Mouse (Mus musculus) heart, postnatal 0 days (tissue): ENCODE results near the gene Id1. TPM values are rescaled to one million over a fixed set of nuclear protein-coding genes. Genes with fewer than 3 reads are reported as not detected.

Source experiments
- ATAC-seq: fragments of 200-750 bp; cut with Nextera tagmentation; 2 replicates; pipeline ENCODE4 v1.8.0; 2017; ENCODE audit warnings: low read depth, moderate number of reproducible peaks, moderate library complexity; ENCODE audit not compliant: insufficient read depth
- DNase-seq: peaks from one replicate; pipeline ENCODE4 v3.0.0-alpha.2; 2016; ENCODE audit warnings: low spot score
- H3K27ac ChIP-seq: fragments of 300-500 bp; sonication (generic); 2 replicates; pipeline ENCODE4 v1.5.1; 2014; ENCODE audit warnings: low read depth, mild to moderate bottlenecking
- H3K27me3 ChIP-seq: fragments of 300-500 bp; sonication (generic); 2 replicates; pipeline ENCODE4 v1.6.1; 2014; ENCODE audit warnings: low read length, mixed read lengths; ENCODE audit not compliant: control insufficient read depth, insufficient read depth
- H3K36me3 ChIP-seq: fragments of 300-500 bp; sonication (generic); replicated peaks from 2 replicates; pipeline ENCODE4 v1.6.1; 2014; ENCODE audit warnings: low read length, mixed read lengths; ENCODE audit not compliant: control insufficient read depth, insufficient read depth
- H3K4me1 ChIP-seq: fragments of 300-500 bp; sonication (generic); 2 replicates; pipeline ENCODE4 v1.6.1; 2014; ENCODE audit warnings: antibody characterized with exemption; ENCODE audit not compliant: control insufficient read depth, insufficient read depth
- H3K4me2 ChIP-seq: fragments of 300-500 bp; sonication (generic); 2 replicates; pipeline ENCODE4 v1.6.1; 2014; ENCODE audit warnings: low read depth, mild to moderate bottlenecking, low read length, moderate library complexity
- H3K4me3 ChIP-seq: fragments of 300-500 bp; sonication (generic); 2 replicates; pipeline ENCODE4 v1.5.1; 2014; ENCODE audit warnings: low read depth, low read length
- H3K9ac ChIP-seq: fragments of 300-500 bp; sonication (generic); replicated peaks from 2 replicates; pipeline ENCODE4 v1.6.1; 2014; ENCODE audit warnings: low read depth, low read length, mixed read lengths
- H3K9me3 ChIP-seq: fragments of 300-500 bp; sonication (generic); replicated peaks from 2 replicates; pipeline ENCODE4 v1.6.1; 2016; ENCODE audit warnings: low read length; ENCODE audit not compliant: control insufficient read depth
- CTCF ChIP-seq: IDR thresholded peaks from 2 replicates; pipeline ENCODE4 v1.5.1; 2016; ENCODE audit warnings: antibody characterized with exemption, control low read depth, low read depth
- EP300 ChIP-seq: IDR thresholded peaks from 2 replicates; pipeline ENCODE4 v1.6.1; 2016; ENCODE audit warnings: antibody characterized with exemption, low read depth
- WGBS: fragments of 180-500 bp; shearing (Covaris S2); extraction: QIAGEN DNeasy Blood & Tissue Kit; methylation state at CpG from one replicate; pipeline ENCODE4 v1.1.7; 2014; 5-methylcytosine and 5-hydroxymethylcytosine counted together
- polyA plus RNA-seq: library from polyadenylated mRNA; unstranded; fragments of >200 nt; fragmentation: Nextera tagmentation; extraction: Ambion mirVana; gene quantifications from 2 replicates; pipeline ENCODE4 v1.2.1, GENCODE M21; 2015
- total RNA-seq: library from RNA; depleted of rRNA; stranded (reverse); fragments of >200 nt; gene quantifications from 2 replicates; pipeline ENCODE4 v1.2.3, GENCODE M21; 2014; ENCODE audit warnings: low replicate concordance

The Id1 gene
- total and polyA plus RNA-seq, 2 experiments from 2014 or later: 46.7 to 188 TPM

DNA sequence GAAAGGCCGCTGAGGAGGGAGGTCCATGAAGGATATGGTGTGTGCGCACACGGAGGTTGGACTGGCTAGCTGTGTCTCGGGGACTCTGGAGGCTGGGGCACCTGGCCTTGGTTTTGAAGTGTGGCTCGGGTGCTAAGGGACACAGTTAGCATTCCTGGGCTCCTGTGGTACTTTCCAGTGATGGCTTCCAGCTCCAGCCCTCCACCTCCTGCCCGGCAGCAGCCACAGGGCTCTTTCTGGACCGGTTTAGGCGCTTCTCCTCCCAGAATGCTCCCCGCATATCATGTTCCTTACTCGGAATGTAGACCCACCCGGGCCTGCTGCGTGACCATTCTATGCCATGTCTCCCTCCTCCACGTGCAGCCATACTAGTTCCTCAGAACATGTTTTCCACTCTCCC lies 42.3 kb upstream of the Id1 start:
- H3K9ac ChIP-seq: no peak overlapping the region
- 84% methylated on average over 13 of the region's 13 CpGs for WGBS
- ATAC-seq (no peak), DNase-seq (no peak)
- H3K4me1 ChIP-seq: no peaks in the 10 kb centered on the region
- H3K4me3 ChIP-seq: no peak overlapping the region
- peaks cover 42% of the 10 kb centered on the region for H3K36me3 ChIP-seq
- TF ChIP-seq CTCF (no peak), EP300 (no peak)
- peak overlapping the region; percentile 36 for H3K4me2 ChIP-seq
- H3K9me3 ChIP-seq: no peaks in the 10 kb centered on the region
- no peaks in the 10 kb centered on the region for H3K27me3 ChIP-seq
- no peak overlapping the region for H3K27ac ChIP-seq

- Histone ChIP-seq H3K4me1 (no peaks in the 10 kb centered on the region), H3K36me3 (peaks cover 35% of the 10 kb centered on the region), H3K27me3 (no peaks in the 10 kb centered on the region), H3K4me3 (no peak overlapping the region), H3K9ac (peak overlapping the region; percentile 28; the same call in 1 of the 2 replicates), H3K9me3 (no peaks in the 10 kb centered on the region), H3K27ac (peak overlapping the region; percentile 32), H3K4me2 (no peak overlapping the region)
- ATAC-seq: no peak
- WGBS: 40% methylated on average over 7 of the region's 7 CpGs
- TF ChIP-seq CTCF (no peak), EP300 (no peak)
- DNase-seq: no peak
Measured at GRCm38 (mm10) chr2:152694708-152695107, 41.3 kb upstream of the Id1 start.

DNA sequence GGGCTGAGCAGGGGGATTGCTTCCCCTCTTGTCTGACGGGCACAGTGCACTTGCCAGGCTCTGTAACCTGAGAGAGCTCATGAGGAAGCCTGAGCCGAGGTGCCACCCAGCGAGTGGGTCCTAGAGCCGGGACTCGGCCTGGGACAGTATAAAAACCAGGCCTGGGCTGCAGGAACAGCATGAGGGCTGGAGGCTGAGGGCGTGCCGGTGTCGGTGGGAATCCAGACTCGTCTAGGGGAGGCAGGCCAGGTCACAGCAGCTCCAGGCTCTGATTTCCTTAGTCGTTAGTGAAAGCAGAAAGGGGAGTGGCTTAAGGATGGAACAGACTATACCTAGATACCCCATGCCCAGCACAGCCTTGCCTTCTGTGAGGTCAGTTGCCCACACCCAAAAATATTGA lies 40.0 kb upstream of the Id1 start:
- Histone ChIP-seq H3K4me3 (no peak overlapping the region), H3K27ac (peak overlapping the region; percentile 73), H3K27me3 (no peaks in the 10 kb centered on the region), H3K9ac (peak overlapping the region; percentile 77), H3K9me3 (no peaks in the 10 kb centered on the region), H3K4me1 (no peaks in the 10 kb centered on the region), H3K4me2 (no peak overlapping the region), H3K36me3 (peaks cover 41% of the 10 kb centered on the region)
- WGBS: 72% methylated on average over 10 of the region's 10 CpGs
- DNase-seq (no peak), ATAC-seq (no peak)
- no peak for TF ChIP-seq EP300
- TF ChIP-seq CTCF: no peak

DNA sequence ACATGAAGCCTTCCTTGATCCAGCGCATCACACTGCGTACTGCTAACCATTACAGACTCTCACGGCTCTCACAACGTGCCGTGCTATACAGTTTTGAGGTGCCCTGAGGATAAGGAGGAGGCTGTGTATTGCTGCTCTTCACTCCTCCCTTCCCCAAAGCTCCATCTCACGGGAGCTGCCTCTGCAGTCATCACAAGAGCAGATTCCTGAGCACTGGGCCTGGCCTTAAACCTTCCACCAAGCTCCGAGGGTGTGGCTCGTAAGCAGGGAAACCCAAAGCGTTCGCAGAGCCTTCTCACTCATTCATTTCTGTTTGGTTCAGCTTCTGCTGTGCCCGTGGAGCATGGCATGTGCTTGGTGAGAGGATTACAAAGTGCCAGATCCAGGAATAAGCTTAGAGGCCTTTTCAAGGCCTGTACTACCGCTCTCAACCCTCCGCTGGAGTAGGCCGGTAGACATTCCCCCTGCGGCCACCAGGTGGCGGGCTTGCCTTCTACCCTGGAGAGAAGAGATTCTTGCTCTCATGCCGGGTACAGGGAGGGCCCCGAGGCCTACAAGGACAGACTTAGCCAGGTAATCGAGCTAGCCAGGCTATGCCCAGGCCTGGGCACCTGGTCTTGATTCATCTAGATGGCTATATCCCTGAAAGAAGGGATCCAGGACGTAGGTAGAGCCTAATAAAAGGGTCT lies 39.4 kb upstream of the Id1 start:
- H3K9me3 ChIP-seq: no peaks in the 10 kb centered on the region
- H3K27ac ChIP-seq: peak overlapping the region; percentile 73
- no peaks in the 10 kb centered on the region for H3K4me1 ChIP-seq
- H3K27me3 ChIP-seq: no peaks in the 10 kb centered on the region
- peak; percentile 89 for DNase-seq
- H3K4me2 ChIP-seq: no peak overlapping the region
- H3K36me3 ChIP-seq: peaks cover 47% of the 10 kb centered on the region
- no peak overlapping the region for H3K4me3 ChIP-seq
- peak; percentile 97 for TF ChIP-seq CTCF
- TF ChIP-seq EP300: peak; percentile 68; the same call in 1 of the 2 replicates
- ATAC-seq: peak; percentile 82
- 38% methylated on average over 20 of the region's 20 CpGs for WGBS
- H3K9ac ChIP-seq: peak overlapping the region; percentile 77

DNA sequence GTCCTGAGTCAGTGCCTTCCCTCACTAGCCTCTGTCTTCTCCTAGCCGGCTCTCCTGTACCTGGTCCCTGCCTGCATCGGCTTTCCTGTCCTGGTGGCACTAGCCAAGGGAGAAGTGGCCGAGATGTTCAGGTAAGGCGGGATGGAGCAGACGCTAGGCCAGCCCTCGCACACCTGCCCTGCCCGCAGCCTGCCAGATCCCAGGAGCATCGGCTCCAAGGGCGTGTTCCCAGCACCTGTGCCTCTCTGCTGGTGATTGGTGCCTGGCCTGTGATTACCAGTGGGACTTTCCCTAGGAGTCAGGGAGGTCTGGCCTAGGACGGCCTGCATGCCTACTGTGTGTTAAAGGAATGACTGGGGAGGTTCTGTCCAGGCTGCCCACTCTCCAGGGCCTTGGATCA lies 35.9 kb upstream of the Id1 start:
- Histone ChIP-seq H3K27me3 (no peaks in the 10 kb centered on the region), H3K4me3 (no peak overlapping the region), H3K9ac (no peak overlapping the region), H3K9me3 (no peaks in the 10 kb centered on the region), H3K27ac (no peak overlapping the region), H3K36me3 (peaks cover 79% of the 10 kb centered on the region), H3K4me1 (no peaks in the 10 kb centered on the region), H3K4me2 (no peak overlapping the region)
- DNase-seq (no peak), ATAC-seq (no peak)
- TF ChIP-seq CTCF (no peak), EP300 (no peak)
- 93% methylated on average over 10 of the region's 10 CpGs for WGBS

DNA sequence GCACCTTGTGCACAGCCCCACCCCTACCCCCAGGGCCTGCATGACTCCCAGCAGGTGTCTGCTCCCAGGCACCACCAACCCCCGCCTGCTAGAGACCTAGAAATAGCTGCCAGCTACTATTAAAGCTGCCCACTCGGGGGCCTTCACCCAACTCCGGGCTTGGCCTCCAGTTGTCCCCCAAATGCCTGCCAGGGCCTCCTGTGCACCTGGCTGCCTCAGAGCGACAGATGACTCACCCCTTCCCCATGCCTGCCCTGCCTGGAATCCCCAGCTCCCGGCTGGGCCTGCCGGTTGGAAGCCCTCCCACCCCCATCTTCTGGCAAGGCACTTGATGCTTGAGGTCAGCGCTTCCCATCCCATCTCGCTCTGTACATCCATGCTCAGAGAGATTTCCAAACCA lies 35.3 kb upstream of the Id1 start:
- ATAC-seq: no peak
- H3K4me2 ChIP-seq: no peak overlapping the region
- TF ChIP-seq CTCF (no peak), EP300 (no peak)
- 89% methylated on average over 8 of the region's 8 CpGs for WGBS
- H3K4me3 ChIP-seq: no peak overlapping the region
- no peaks in the 10 kb centered on the region for H3K9me3 ChIP-seq
- peaks cover 80% of the 10 kb centered on the region for H3K36me3 ChIP-seq
- no peak overlapping the region for H3K27ac ChIP-seq
- no peaks in the 10 kb centered on the region for H3K27me3 ChIP-seq
- no peaks in the 10 kb centered on the region for H3K4me1 ChIP-seq
- H3K9ac ChIP-seq: no peak overlapping the region
- no peak for DNase-seq
